Mouse (Mus musculus): ENCODE data around the gene Kdm3a. TPM values are rescaled to one million over a fixed set of nuclear protein-coding genes. Genes with fewer than 3 reads are reported as not detected.

Gene Kdm3a
- polyA plus RNA-seq (2012; rRNA removed) = 11.6 and 12.9 TPM in 2 replicates

DNA sequence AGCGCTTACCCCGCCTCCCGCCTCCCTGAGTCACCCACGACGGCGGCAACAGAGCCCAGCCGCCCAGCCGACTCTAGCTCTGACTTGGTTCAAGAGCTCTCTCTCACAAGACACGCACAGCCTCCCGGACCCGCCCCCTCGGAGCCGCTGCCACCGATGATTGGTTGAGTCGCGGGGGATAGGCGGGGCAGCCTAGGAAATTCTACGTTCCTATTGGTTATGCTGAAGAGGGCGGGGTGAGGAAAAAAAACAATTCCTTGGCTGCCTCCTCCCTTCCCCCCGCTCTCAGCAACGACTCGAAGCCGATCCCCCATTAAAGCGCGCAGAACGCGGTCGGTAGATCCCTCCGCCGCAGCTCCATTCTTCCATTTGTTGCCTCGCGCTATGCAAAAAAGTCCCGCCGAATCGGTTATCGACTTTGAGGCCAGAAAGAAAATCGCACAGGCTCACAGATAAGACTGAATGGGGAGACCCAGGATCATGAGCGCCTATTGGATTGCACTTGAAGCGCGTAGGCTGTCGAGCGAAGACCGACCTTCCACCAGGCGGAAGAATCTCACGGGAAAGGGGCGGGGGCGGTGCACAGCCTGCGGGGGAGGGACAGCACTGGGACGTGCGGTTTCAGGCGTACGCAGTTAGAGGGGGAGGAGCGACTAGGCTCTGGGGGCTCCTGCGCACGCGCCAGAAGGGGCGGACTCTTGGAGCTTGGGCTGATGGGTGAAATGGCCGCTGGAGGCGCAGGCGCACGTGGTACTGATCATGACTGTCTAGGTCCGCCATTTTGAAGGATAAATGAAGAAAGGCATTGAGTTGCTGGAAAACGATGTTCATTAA lies at the start of gene Kdm3a:
Kdm3a (minus strand) TSS at position 162 of the 834 bp plus-strand sequence.

DNA sequence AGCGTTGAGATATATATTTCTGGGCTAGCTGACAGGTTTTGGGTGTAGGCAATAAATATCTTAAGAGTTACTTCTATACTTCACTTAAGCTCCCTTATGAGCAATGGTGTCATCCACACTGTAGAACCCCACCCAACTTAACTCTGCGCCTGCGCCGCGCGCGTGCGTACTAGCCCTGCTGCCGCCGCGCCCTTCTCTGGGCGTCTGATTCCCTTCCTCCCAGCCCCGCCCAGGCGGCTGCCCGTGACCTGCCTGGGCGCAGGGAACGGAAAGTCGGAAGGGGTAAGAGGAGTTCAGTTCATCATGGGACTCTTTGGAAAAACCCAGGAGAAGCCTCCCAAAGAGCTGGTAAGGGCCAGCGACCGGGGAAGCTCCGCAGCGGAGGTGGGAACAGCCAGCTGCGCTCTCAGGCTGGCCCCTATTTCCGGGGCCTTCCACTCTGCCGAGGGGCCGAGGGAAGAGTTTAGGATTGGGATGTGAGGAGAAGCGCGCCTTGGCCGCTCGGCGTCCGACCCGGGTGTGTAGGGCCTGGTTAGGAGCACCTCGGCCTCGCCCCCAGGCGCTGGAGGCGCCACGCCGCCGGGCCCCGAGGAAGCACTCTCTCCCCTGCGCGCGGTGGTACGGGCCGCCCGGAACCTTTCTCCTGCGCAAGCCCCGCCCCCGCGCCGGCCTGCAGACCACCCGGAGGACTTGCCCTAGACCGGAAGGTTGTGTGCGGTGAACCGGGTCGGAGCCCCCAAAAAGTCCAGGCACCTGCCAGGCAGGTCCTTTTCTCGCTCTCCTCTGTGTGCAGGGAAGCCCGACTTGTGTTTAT lies 88.9 kb downstream of the Kdm3a start, which contains the start of gene Chmp3:
Chmp3 (plus strand) TSS at position 112 of the 814 bp plus-strand sequence.

Other genes with a start within 250 kb of the Kdm3a start
- 14.4 and 16.5 TPM in 2 replicates for gene Rmnd5a, start 192.4 kb downstream of the Kdm3a start, polyA plus RNA-seq (2012; rRNA removed)
- 5.2 and 5.7 TPM in 2 replicates for gene Rnf103, start 139.1 kb downstream of the Kdm3a start, polyA plus RNA-seq (2012; rRNA removed)
- gene Chmp3, start 89.2 kb downstream of the Kdm3a start, polyA plus RNA-seq (2012; rRNA removed) = 26.6 and 27.1 TPM in 2 replicates
- gene Reep1, start 74.6 kb upstream of the Kdm3a start, polyA plus RNA-seq (2012; rRNA removed) = 2.1 and 2.3 TPM in 2 replicates
- 13.3 and 13.5 TPM in 2 replicates for gene Mrpl35, start 194.0 kb upstream of the Kdm3a start, polyA plus RNA-seq (2012; rRNA removed)
- gene Immt, start 198.3 kb upstream of the Kdm3a start, polyA plus RNA-seq (2012; rRNA removed) = 51.7 and 56.9 TPM in 2 replicates